Mouse (Mus musculus) hematopoietic stem cell, adult 5-6 weeks (primary cell): ENCODE measurements around the gene Prss22. TPM values are rescaled to one million over a fixed set of nuclear protein-coding genes. Genes with fewer than 3 reads are reported as not detected.
"Not testable (repeated sequence)": the region's sequence is repeated elsewhere in the genome, so short reads cannot be mapped to it uniquely, and the experiment has no call there.

Experiments
- ATAC-seq, 2 experiments: fragments of 125-278 bp in 1 of 2; replicated peaks in 1 of 2; 2 replicates each; pipeline ENCODE4 v1.8.0; 2016 to 2017; ENCODE audit warnings: inconsistent platforms in 2 of 2, mild to moderate bottlenecking in 2 of 2, moderate number of reproducible peaks in 2 of 2, low read depth in 1 of 2, moderate TSS enrichment in 1 of 2; ENCODE audit not compliant: low FRiP score in 2 of 2, poor library complexity in 2 of 2, severe bottlenecking in 2 of 2, insufficient read depth in 1 of 2, low TSS enrichment in 1 of 2
- total RNA-seq: library from RNA; stranded (forward); fragments of 172-1452, 232-1000 nt; gene quantifications from 2 replicates; pipeline ENCODE4 v1.2.3, GENCODE M21; 2017

Gene Prss22
- total RNA-seq, 1 experiment from 2014 or later, result not detected

DNA sequence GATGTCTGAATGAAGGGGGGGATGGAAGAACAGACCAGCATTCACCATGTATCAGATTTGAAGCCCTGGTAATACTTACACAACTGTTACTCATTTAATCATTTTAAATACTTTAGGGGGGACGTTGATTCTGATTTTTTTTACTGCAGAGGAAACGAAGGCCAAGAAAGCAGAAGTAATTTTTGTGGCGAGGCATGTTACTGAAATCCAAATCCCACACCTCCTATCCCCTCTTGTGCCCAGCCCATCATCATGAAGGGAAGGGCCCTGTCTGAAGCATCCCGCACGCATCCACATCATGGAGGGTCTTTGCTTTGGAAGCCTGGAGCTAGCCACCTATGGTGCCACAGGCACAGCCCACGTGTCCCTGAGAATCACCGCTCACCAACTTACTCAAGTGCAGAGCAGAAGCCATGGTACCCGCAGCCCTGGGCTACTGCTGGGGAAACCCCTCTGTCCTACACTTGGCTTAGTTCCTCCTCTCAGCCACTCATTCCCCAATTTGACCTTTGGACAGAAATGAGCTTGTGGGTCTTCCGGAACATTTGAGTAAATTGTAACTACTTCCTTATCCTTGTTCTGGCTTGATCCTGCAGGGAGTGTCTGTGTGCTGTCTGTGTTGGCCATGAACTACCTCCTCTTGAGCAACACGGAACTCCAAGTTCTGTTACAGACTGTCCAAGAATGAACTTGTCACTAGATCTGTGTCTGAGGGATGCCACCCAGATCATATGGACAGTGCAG lies 31.1 kb downstream of the Prss22 start:
- peak; percentile 67 to 81 for ATAC-seq

DNA sequence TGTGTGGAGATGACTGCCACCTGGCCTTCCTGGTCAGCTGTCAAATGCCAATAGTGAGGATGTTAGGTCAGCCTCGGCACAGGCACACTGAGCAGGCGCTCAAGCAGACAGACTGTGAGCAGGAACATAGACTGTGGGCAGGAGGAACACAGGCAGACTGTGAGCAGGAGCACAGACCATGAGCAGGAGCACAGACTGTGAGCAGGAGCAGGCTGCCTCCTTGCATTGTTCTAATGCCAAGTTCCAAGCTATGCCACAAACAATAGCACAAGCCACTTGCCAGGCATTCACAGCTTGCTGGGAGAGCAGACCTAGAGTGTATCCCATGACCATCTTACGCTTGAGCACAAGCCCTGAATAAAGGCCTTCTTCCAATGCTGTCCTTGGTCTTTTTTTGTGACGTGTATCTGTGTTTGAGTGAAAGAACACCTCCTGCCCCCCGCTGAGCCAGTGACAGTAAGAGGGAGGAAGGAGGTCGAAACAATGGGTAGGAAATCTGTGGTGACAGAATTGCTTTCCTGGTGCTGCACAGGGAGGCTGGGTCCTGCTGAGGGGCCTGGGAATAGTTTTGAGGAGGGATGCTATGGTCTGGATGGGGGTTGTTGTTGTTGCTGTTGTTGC lies 32.0 kb downstream of the Prss22 start:
- ATAC-seq, result no peak

GRCm38 (mm10) chr17:23961573-23962122 lies 36.3 kb downstream of the Prss22 start:
- ATAC-seq, result no peak

- ATAC-seq, result peak; percentile 91 to 93
Measured at GRCm38 (mm10) chr17:23960084-23960738, 37.7 kb downstream of the Prss22 start.

- no peak for ATAC-seq
Measured at GRCm38 (mm10) chr17:23955174-23955573, 42.7 kb downstream of the Prss22 start, which contains the start of gene Sbpl. TSS of gene Sbpl (minus strand) at chr17:23955274.

DNA sequence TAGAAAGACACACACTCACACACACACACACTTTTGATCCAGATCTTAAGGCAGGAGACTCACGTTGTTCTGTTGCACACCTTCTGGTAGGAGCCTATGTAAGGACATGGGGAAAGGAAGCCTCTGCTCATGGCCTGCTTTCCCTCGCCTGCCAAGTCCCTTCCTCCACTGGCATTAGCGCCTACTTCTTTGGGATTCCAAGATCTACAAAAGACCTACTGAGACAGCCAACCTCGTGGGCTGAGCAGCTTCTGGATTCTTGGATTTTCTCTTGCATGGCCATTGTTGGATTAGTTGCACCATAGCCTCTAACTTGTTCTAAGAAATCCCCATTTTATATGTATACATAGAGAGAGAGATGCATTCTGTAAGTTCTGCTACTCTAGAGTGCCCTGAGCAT lies 47.1 kb downstream of the Prss22 start:
- ATAC-seq, result not testable (repeated sequence)

- no peak for ATAC-seq
Measured at GRCm38 (mm10) chr17:23949068-23949467, 48.8 kb downstream of the Prss22 start.

DNA sequence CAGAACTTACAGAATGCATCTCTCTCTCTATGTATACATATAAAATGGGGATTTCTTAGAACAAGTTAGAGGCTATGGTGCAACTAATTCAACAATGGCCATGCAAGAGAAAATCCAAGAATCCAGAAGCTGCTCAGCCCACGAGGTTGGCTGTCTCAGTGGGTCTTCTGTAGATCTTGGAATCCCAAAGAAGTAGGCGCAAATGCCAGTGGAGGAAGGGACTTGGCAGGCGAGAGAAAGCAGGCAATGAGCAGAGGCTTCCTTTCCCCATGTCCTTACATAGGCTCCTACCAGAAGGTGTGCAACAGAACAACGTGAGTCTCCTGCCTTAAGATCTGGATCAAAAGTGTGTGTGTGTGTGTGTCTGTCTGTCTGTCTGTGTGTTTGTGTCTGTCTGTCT lies 50.4 kb downstream of the Prss22 start:
- ATAC-seq, result not testable (repeated sequence)

Other genes with a start within 250 kb of the Prss22 start
- 26.3 and 33.2 TPM in 2 replicates for gene Flywch1, start 226.5 kb downstream of the Prss22 start, total RNA-seq
- 6.3 and 9.1 TPM in 2 replicates for gene Flywch2, start 212.0 kb downstream of the Prss22 start, total RNA-seq
- 133 and 212 TPM in 2 replicates for gene Srrm2, start 207.6 kb downstream of the Prss22 start, total RNA-seq
- 82.3 and 105 TPM in 2 replicates for gene Elob, start 169.0 kb downstream of the Prss22 start, total RNA-seq
- 0.65 TPM in 1 of 2 replicates, not detected in the other for gene Prss33, start 162.0 kb downstream of the Prss22 start, total RNA-seq
- gene Prss32, start 154.2 kb downstream of the Prss22 start, total RNA-seq, result not detected in 2 replicates
- gene Prss41, start 153.9 kb downstream of the Prss22 start, total RNA-seq, result not detected in 2 replicates
- gene Prss21, start 130.0 kb downstream of the Prss22 start, total RNA-seq, result not detected in 2 replicates
- not detected in 2 replicates for gene Dcpp1, start 117.2 kb downstream of the Prss22 start, total RNA-seq
- gene Dcpp2, start 117.2 kb downstream of the Prss22 start, total RNA-seq, result not detected in 2 replicates
- gene Dcpp3, start 80.6 kb downstream of the Prss22 start, total RNA-seq, result not detected in 2 replicates
- gene Sbp, start 56.4 kb downstream of the Prss22 start, total RNA-seq, result not detected in 2 replicates
- not detected in 2 replicates for gene Sbpl, start 42.8 kb downstream of the Prss22 start, total RNA-seq
- gene Prss30, start 17.5 kb downstream of the Prss22 start, total RNA-seq, result 0.69 TPM in 1 of 2 replicates, not detected in the other
- not detected in 2 replicates for gene Prss27, start 40.0 kb upstream of the Prss22 start, total RNA-seq
- 20.0 and 21.4 TPM in 2 replicates for gene Kctd5, start 75.4 kb upstream of the Prss22 start, total RNA-seq
- gene Pdpk1, start 152.8 kb upstream of the Prss22 start, total RNA-seq, result 42.8 and 49.0 TPM in 2 replicates
- gene Amdhd2, start 165.7 kb upstream of the Prss22 start, total RNA-seq, result 17.0 and 19.1 TPM in 2 replicates
- gene Atp6v0c, start 171.6 kb upstream of the Prss22 start, total RNA-seq, result 65.1 and 74.2 TPM in 2 replicates
- 7.4 and 7.8 TPM in 2 replicates for gene Tbc1d24, start 207.5 kb upstream of the Prss22 start, total RNA-seq
- gene Ntn3, start 211.4 kb upstream of the Prss22 start, total RNA-seq, result 0.20 and 0.63 TPM in 2 replicates
- 16.1 and 23.7 TPM in 2 replicates for gene Tedc2, start 222.8 kb upstream of the Prss22 start, total RNA-seq